Mouse (Mus musculus) bone marrow macrophage, adult 2 months (primary cell): Measurements from ENCODE around the gene Exd2. TPM values are rescaled to one million over a fixed set of nuclear protein-coding genes. Genes with fewer than 3 reads are reported as not detected.

Experiments used
- H3K27ac ChIP-seq: 2 replicates; pipeline ENCODE4 v1.5.1; 2012; ENCODE audit warnings: low read depth, low read length; ENCODE audit not compliant: insufficient read depth
- H3K4me1 ChIP-seq: 2 replicates; pipeline ENCODE4 v1.6.1; 2012; ENCODE audit warnings: low read length; ENCODE audit not compliant: control insufficient read depth, insufficient read depth
- H3K4me3 ChIP-seq: 2 replicates; pipeline ENCODE4 v1.5.1; 2012; ENCODE audit warnings: mild to moderate bottlenecking, low read length, moderate library complexity; ENCODE audit not compliant: insufficient read depth
- CTCF ChIP-seq: IDR thresholded peaks from 2 replicates; pipeline ENCODE4 v1.5.1; 2012; ENCODE audit warnings: low read depth, mild to moderate bottlenecking, low read length, moderate library complexity
- POLR2A ChIP-seq: IDR thresholded peaks from 2 replicates; pipeline ENCODE4 v1.6.1; 2012; ENCODE audit warnings: mild to moderate bottlenecking, low read depth, low read length, borderline replicate concordance
- polyA plus RNA-seq: library from polyadenylated mRNA; stranded (reverse); fragments of >200 nt; gene quantifications from 2 replicates; pipeline ENCODE4 v1.2.4, GENCODE M21; 2012; ENCODE audit not compliant: missing spikeins, insufficient read depth, insufficient read length

The Exd2 gene
- polyA plus RNA-seq, 1 experiment: 15.8 TPM

DNA sequence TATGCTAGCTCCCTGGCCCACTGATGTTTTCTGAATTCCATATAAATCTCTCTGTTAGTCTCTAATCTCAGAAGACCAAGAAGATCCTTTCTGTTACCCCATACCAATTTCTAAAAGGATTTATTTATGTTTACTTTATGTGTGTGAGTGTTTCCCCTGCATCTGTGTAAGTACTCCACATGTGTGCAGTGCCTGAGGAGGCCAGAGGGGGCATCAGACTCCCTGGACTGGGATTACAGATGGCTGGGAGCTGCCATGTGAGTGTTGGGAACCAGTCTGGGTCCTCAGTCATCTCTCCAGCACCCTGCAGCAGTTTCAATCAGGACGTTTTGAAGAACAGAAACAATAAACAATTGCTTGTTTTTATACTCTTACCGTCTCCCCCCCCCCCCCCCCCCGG, 20.5 kb downstream of the Exd2 start:
- Histone ChIP-seq H3K27ac (no peak overlapping the region), H3K4me1 (no peaks in the 10 kb centered on the region), H3K4me3 (no peak overlapping the region)
- TF ChIP-seq CTCF: no peak
- no peak for TF ChIP-seq POLR2A

- Histone ChIP-seq H3K4me1 (no peaks in the 10 kb centered on the region), H3K27ac (no peak overlapping the region), H3K4me3 (no peak overlapping the region)
- TF ChIP-seq CTCF (no peak), POLR2A (no peak)
These were observed 30.4 kb downstream of the Exd2 start for GRCm38 (mm10) chr12:80493311-80493710.

- no peak overlapping the region for H3K4me3 ChIP-seq
- no peaks in the 10 kb centered on the region for H3K4me1 ChIP-seq
- H3K27ac ChIP-seq: no peak overlapping the region
- no peak for TF ChIP-seq CTCF
These were observed 32.8 kb downstream of the Exd2 start for GRCm38 (mm10) chr12:80495691-80496090.

- TF ChIP-seq POLR2A (no peak), CTCF (no peak)
- no peaks in the 10 kb centered on the region for H3K4me1 ChIP-seq
- no peak overlapping the region for H3K4me3 ChIP-seq
- no peak overlapping the region for H3K27ac ChIP-seq
These were observed 35.5 kb downstream of the Exd2 start for GRCm38 (mm10) chr12:80498356-80498755.

GRCm38 (mm10) chr12:80500506-80500905, 37.6 kb downstream of the Exd2 start:
- Histone ChIP-seq H3K4me3 (no peak overlapping the region), H3K4me1 (no peaks in the 10 kb centered on the region), H3K27ac (no peak overlapping the region)
- no peak for TF ChIP-seq CTCF
- no peak for TF ChIP-seq POLR2A

DNA sequence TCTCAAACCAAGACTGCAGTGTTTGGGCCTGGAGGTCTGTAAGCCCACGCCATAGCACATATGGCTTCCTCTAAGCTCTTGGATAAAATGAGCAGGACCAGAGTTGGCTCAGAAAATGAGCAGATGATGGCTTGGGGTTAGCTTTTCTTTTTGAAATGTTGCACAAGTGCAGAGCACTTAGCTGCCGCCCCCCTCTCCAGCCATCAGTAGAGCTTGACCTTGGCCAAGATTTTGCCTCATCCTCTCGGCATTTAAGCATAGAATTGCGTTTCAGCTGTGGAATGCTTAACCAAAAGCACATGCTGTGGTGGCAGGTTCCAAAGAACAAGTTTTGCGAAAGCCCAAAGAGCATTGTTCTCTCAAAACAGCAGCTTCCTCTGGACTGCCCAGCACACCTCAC, 41.8 kb downstream of the Exd2 start:
- Histone ChIP-seq H3K27ac (no peak overlapping the region), H3K4me3 (no peak overlapping the region), H3K4me1 (no peaks in the 10 kb centered on the region)
- TF ChIP-seq POLR2A (no peak), CTCF (no peak)

DNA sequence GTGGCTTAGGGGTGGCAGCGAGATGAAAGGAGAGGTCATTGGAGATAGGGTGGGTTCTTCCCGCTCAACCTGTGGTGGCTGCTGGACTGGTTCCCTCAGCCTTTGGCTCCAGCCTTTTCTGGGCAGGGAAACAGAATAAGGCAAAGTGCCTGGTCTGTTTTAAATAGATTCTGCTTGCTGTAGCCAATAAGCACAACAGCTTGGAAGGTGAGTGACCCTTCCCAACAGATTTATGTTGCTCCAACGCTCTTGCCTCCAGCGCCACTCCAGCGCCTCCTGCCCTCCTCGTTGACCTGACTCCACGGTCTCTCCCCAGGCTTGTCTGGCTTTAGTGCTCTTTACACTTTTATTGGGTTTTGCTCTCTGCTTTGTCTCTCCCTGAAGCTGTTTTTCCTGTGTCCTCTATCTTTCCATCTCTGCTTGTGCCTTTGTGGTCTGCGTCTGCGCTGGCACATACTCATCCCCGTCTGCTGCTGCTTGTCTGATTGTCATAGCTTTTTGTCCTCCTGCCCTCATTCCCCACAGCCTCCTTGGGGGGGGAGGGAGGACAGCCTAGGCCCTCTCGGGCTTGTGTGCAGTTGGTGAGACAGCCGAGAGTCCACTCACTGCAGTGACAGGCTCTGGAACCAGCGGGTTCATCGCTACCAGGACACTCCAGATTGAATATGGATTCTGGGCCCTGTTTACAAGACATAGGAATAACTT, 44.3 kb downstream of the Exd2 start:
- Histone ChIP-seq H3K4me1 (no peaks in the 10 kb centered on the region), H3K27ac (no peak overlapping the region), H3K4me3 (no peak overlapping the region)
- TF ChIP-seq POLR2A: no peak
- TF ChIP-seq CTCF: no peak

- peak within 1 kb of the TSS; percentile 39 for H3K4me3 ChIP-seq
- H3K27ac ChIP-seq: no peak within 1 kb of the TSS
These were observed 55.1 kb downstream of the Exd2 start, which contains the start of gene Galnt16 for GRCm38 (mm10) chr12:80517977-80518376. TSS of gene Galnt16 (plus strand) at chr12:80518277.

DNA sequence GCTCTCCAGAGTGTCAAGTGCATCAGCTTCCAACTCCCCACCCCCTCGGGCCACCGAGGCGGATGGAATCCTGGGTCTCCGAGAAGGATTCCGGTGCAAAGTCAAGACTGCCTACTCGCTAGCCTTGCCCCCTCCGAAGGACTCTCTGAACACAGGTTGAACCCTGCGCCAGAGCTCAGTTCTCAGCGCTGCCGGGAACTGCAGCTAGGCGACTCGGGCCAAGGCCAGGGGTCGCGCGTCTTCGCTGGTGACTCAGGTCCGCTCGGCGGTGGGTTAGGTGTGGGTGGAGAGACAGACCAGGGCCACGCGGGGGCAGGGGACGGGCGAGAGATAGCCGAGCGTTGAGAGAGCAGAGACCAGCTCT, 55.5 kb downstream of the Exd2 start:
- TF ChIP-seq POLR2A: no peak
- no peak for TF ChIP-seq CTCF
- Histone ChIP-seq H3K4me3 (0 out of 2 replicates have a peak overlapping the region, but pooled peaks have one; percentile 9), H3K4me1 (no peaks in the 10 kb centered on the region), H3K27ac (no peak overlapping the region)

More at GRCm38 (mm10) chr12:80517977-80518376, 55.1 kb downstream of the Exd2 start, which contains the start of gene Galnt16:
- TF ChIP-seq POLR2A: no peak
- TF ChIP-seq CTCF: no peak
- H3K4me1 ChIP-seq: no peaks in the 10 kb centered on the region

DNA sequence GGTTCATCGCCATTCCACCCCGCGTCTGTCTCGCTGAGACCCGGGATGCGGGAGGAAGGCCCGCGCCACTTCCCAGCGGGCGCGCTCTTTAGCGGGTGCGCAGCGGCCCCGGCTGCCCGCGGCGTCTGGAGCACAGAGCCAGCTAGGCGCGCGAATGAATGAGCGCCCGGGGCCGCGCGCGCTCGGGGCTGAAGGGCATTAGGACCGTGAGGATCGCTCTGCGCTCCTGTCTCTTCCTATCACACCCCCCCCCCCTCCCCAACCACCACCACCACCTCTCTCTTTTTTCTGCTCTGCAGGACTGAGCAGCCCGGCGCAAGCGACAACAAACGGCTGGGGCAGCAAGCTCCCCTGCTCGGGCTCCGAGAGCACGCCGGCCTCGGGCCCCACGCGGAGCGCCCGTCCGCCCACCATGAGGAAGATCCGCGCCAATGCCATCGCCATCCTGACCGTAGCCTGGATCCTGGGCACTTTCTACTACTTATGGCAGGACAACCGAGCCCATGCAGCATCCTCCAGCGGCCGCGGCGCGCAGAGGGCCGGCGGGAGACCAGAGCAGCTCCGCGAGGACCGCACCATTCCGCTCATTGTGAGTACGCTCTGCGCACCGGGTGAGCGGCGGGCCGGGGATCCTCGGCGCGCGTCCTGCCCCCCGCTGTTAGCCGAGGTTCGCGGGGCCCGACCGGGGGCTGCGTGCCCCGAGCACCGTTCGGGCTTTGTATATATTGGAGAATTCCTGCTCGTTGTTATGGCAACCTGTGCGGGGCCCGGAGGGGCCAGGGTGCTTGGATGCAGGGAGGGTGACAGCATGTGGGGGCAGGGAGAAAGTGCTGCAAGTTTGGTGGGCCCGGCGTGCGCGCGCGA, 56.1 kb downstream of the Exd2 start:
- H3K4me1 ChIP-seq: no peaks in the 10 kb centered on the region
- no peak overlapping the region for H3K27ac ChIP-seq
- peak overlapping the region; percentile 39 for H3K4me3 ChIP-seq
- TF ChIP-seq CTCF (no peak), POLR2A (no peak)
